Mouse (Mus musculus): ENCODE measurements around the gene Slc35c2.

- TF ChIP-seq POLR2A (IDR thresholded peaks at IDR 0.05; ENCODE audit: extremely low read depth, insufficient read depth, low read length) (no peak), CTCF (IDR thresholded peaks at IDR 0.05; ENCODE audit: extremely low read depth, insufficient read depth, low read length) (no peak)
These were observed 13.2 kb upstream of the Slc35c2 start for GRCm38 (mm10) chr2:165300885-165301284.

Measured in cortical plate, adult 2 months (tissue).